Mouse (Mus musculus): ENCODE measurements at regions not wholly inside any gene's neighbourhood (a gene's known extent, or its start where the extent isn't known, plus 50 kb on each side); places are given as distances from the start of the nearest gene placed in this dataset.

DNA sequence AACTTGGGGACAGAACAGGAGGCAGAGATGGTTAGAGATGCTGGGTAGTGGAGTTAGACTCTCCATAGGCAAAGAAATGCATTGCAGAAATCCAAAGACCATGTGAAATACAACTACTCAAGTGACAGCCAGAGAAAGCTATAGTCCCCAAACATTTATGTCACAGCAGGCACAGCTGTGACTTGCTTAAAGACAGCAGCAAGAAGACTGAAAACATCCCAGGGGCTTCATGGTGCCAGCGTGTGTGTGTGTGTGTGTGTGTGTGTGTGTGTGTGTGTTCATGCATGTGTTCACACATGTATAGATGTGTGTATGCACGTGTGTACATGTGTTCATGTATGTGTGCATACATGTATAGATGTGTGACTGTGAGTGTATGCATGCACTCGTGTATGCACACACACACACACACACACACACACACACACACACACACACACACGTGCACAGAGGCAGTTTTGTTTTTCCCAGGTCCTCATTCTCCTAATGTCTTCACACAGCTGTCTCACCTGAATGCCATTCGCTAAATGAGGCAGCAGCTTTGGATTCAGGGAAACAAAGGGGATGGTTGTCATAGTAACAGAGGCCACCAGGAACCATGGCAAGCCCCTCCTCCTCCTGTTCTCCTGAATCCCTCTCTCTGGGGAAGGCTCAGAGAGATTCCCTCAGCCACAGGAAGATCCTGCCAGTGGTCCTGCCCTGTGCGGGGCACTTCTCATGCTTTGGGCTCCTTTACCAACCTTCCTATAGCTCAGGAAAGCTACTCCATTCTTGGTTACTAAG is 182.4 kb downstream of the Gm11011 start:
- TF ChIP-seq RCOR1 (IDR thresholded peaks at IDR 0.05; ENCODE audit: low read depth, low read length): no peak
- no peak for TF ChIP-seq GATA1 (IDR thresholded peaks at IDR 0.05; ENCODE audit: low read depth, low read length)
- TF ChIP-seq CTCF (IDR thresholded peaks at IDR 0.05 in 2 of 3, conservative IDR thresholded peaks at IDR 0.05 in 1 of 3; ENCODE audit: control insufficient read depth in 1 of 3, insufficient read depth in 1 of 3, low read depth in 2 of 3, low read length in 3 of 3, poor library complexity in 1 of 3, severe bottlenecking in 1 of 3): no peak
- no peak for TF ChIP-seq E2F4 (IDR thresholded peaks at IDR 0.05; ENCODE audit: borderline replicate concordance, low read depth, low read length)
- no peak for TF ChIP-seq KAT2A (conservative IDR thresholded peaks at IDR 0.05; ENCODE audit: low read depth, low read length)
- TF ChIP-seq POLR2A (IDR thresholded peaks at IDR 0.05; ENCODE audit: control insufficient read depth in 1 of 2, insufficient read depth in 1 of 2, low read depth in 1 of 2, low read length in 2 of 2, poor library complexity in 1 of 2): no peak
- no peak for TF ChIP-seq MYC (IDR thresholded peaks at IDR 0.05; ENCODE audit: low read depth, low read length)
- no peak for TF ChIP-seq TBP (IDR thresholded peaks at IDR 0.05; ENCODE audit: low read depth, low read length)
- no peak for TF ChIP-seq TCF12 (IDR thresholded peaks at IDR 0.05; ENCODE audit: low read depth, low read length)
- TF ChIP-seq ZNF384 (IDR thresholded peaks at IDR 0.05; ENCODE audit: low read depth, low read length): no peak
- no peak for TF ChIP-seq RAD21 (IDR thresholded peaks at IDR 0.05; ENCODE audit: low read depth, low read length)
- no peak for TF ChIP-seq CHD2 (IDR thresholded peaks at IDR 0.05; ENCODE audit: low read length)

Data from MEL (cell line).